Mouse (Mus musculus) E14TG2a.4 (cell line): Measurements from ENCODE around the gene Dpp7.

Experiments
- CTCF ChIP-seq: conservative IDR thresholded peaks from 2 replicates; pipeline ENCODE4 v1.5.1; 2014; ENCODE audit warnings: low read length
- NANOG ChIP-seq: IDR thresholded peaks from 2 replicates; pipeline ENCODE4 v1.6.1; 2014; ENCODE audit warnings: borderline replicate concordance, low read length, mixed read lengths
- POU5F1 ChIP-seq: IDR thresholded peaks from 2 replicates; pipeline ENCODE4 v1.6.1; 2014; ENCODE audit warnings: low read length, borderline replicate concordance

DNA sequence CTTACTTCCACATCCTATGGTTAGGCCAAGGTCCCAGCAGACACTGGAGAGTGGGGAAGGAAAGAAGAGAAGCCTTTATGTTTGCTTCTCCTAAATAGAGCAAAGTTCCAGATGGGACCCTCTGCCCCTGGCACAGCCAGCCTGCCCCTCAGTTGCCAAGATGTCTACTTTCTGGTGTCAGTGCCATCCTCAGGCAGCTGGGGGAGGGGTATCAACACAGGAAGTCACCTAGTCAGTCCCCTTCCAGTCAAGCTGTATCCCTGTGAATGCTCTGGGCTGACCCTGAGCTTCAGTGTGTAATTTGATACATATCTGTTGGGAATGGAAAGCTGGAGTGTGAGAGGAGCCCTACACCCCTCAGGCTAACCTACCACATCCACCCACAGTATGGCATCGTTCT, 40.9 kb upstream of the Dpp7 start:
- TF ChIP-seq POU5F1, result no peak
- TF ChIP-seq CTCF, result no peak
- TF ChIP-seq NANOG, result no peak
